ENCODE assay signal across 18 mouse cellular contexts in genomic region chr3:125781357-125781756, GRCm38 (mm10).
"Had no signal": no experiment of that assay in that cellular context is flagged by ENCODE, and none has a peak within 500 bp of the region (broad histone marks: within the 10 kb centered on the region; RNA-seq: fewer than 3 reads in every experiment).

No protein-coding gene starts in this region.

- H3K36me3 ChIP-seq: midbrain, embryonic 10.5 days; midbrain, embryonic 12.5 days; neural tube, embryonic 13.5 days; neural tube, embryonic 15.5 days had no signal

- H3K27me3 ChIP-seq: midbrain, embryonic 12.5 days; neural tube, embryonic 13.5 days; neural tube, embryonic 15.5 days had no signal

- H3K27ac ChIP-seq: midbrain, embryonic 10.5 days; midbrain, embryonic 12.5 days; neural tube, embryonic 13.5 days; neural tube, embryonic 15.5 days had no signal

- H3K4me3 ChIP-seq: midbrain, embryonic 10.5 days; midbrain, embryonic 12.5 days; myocyte; neural tube, embryonic 13.5 days; neural tube, embryonic 15.5 days had no signal

- H3K9ac ChIP-seq: lung, embryonic 14.5 days; midbrain, embryonic 12.5 days; neural tube, embryonic 13.5 days; neural tube, embryonic 15.5 days had no signal

- DNase-seq: lung, adult 18-20 months; lung, embryonic 14.5 days; lung, postnatal 10 days; lung, postnatal 4 days; midbrain, embryonic 14.5 days; right cerebral cortex, adult 18-20 months; right cerebral cortex, postnatal 25 days; right cerebral cortex, postnatal 4 days; spleen, adult 18-20 months; thymus, adult 2 months; thymus, postnatal 25 days; thymus, postnatal 4 days had no signal

- H3K4me2 ChIP-seq: lung, embryonic 14.5 days; midbrain, embryonic 12.5 days; neural tube, embryonic 13.5 days; neural tube, embryonic 15.5 days had no signal

- H3K4me1 ChIP-seq: midbrain, embryonic 10.5 days; midbrain, embryonic 12.5 days; neural tube, embryonic 13.5 days; neural tube, embryonic 15.5 days had no signal

- ATAC-seq: midbrain, embryonic 16.5 days had no signal

- H3K9me3 ChIP-seq: midbrain, embryonic 10.5 days; midbrain, embryonic 12.5 days; neural tube, embryonic 13.5 days; neural tube, embryonic 15.5 days had no signal
